Mouse (Mus musculus) neural tube, embryonic 10.5 days (tissue): Measurements from ENCODE around the gene Gm960.
"Not testable (repeated sequence)": the region's sequence is repeated elsewhere in the genome, so short reads cannot be mapped to it uniquely, and the experiment has no call there.

Source experiments
- DNase-seq: peaks from one replicate; pipeline ENCODE4 v3.0.0-alpha.2; 2017; ENCODE audit warnings: low spot score; ENCODE audit errors: extremely low spot score

Gene Gm960

DNA sequence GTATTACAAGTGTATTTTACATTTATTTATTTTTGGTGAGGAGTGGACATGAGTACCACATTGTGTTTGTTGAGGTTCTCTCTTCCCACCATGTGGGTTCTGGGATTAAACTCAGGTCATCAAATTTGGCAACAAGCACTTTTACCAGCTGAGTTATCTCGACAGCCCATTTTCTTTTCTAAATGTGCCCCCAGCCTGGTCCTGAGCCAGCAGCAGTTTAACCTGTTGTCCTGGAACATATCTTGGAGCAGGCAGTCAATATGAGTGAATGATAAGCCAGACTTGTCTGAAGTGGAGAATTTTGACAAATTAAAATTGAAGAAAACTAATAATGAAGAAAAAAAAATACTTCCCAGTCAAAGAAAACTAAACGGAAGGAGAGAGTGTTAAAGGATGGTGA, 102.4 kb downstream of the Gm960 start:
- DNase-seq, result no peak

DNA sequence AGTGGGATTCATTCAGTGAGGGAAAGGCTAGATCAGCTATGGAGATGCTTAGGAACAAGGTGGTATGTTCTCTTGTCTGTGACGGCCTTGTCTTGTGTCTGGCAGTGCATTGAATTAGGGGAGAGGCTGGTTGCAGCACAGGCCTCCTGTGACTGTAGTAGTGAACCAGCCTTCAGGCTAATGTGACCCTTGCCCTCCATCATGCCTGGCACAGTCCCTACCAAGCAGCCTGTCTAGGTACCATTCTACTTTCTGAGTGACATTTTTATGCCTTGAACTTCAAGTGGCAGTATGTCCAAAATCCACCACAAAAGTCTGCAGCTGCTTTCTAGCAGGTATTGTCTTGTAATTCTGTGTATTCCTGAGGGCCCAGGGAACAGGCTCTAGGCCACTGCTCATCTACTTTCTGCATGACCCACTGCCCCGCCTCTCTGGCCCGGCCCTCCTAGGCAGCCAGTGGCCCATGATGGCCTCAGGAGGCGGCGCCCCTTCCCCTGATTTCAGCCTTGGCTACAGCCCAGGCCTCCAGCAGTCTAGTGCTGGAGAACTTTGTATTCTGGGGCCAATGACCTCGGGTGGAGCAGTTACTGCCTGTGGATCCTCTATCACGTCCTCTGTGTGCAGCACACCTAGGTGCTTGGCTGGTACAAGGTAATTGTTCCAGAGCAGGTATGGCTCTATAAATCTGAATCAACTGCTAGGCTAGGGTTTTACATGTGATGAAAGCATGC, 104.5 kb downstream of the Gm960 start:
- no peak for DNase-seq

DNA sequence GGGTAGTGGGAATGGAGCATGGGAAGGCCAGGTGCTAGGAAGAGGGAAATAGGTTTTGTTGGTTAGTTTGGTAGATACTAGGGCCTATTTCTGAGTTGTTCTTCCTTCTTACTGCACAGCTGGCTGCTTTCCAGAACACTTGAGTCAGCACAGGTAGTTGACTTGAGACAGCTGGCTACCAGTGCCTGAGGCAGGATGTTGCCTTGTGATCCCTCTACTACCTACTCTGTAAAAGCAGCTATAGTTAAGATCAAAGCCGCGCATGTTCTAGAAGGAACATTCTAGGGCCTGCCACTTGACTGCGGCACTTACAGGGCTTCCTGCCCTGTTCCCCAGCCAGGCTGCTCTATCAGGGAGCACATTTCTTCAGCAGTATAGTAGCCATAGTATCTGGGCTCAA, 108.4 kb downstream of the Gm960 start:
- no peak for DNase-seq

DNA sequence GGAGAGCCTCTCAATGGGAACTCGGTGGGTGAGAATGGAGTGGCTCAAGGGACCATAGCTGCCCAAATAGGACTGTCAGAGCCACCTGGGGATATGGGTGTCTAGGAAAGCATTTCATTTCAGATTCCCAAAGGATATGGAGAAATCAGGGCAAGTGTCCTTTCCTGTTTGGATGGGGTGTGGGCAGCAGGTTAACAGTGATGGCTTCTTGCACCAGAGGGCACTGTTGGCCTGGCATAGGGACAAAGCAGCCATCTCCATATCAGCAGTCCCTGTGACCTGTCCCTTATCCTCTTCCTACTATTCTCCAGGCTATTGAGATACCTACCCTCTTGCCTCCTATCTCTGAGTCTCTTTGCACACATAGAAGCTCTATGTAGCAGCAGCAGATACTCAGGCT, 109.4 kb downstream of the Gm960 start:
- no peak for DNase-seq

DNA sequence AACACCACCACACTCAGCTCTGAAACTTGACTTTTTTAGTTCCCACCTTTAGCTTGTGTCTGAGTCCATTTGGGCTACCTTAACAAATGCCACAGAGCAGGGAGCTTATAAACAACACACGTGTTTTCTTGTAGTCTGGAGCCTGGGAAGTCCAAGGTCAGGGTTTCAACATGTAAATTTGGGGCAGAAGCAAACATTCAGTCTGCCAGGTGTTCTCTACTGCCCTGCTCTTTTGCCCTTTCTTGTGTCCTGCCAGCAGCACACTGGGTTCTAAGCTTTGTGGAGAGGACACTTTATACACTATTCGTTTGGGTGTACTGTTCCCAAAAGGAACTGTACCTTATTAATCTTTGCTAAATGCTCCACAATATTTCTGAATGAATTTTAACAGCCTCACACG, 110.0 kb downstream of the Gm960 start:
- no peak for DNase-seq

DNA sequence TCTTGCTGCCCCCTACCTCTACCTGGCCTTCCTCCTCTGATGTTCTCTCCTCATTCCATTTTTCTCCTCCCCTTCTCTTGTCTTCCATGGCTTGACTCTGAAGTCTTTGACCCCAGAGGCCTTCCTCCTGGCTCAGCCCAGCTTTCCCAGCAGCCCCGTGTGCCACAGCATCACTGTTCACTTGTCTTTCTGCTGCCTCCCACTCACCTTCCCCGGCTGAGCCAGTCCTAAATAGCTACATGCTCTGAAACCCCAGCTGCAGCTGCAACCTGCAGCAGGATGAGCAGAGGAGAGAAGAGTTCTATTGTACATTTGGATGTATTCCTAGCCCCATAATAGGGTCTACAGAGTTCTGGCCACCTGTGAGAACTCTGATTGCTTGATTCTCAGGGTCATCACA, 111.0 kb downstream of the Gm960 start:
- no peak for DNase-seq

DNA sequence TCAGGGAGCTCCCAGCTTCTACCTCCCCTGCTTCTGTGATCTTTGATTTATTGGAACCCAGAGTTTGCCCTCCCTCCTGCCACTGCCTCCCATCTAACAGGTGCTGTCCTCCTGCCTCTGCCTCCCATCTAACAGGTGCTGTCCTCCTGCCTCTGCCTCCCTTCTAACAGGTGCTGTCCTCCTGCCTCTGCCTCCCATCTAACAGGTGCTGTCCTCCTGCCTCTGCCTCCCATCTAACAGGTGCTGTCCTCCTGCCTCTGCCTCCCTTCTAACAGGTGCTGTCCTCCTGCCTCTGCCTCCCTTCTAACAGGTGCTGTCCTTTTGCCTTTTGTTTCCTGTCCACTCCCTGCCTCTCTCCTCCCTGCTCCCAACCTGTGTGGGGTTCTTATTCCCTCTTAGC, 111.7 kb downstream of the Gm960 start:
- DNase-seq, result not testable (repeated sequence)

DNA sequence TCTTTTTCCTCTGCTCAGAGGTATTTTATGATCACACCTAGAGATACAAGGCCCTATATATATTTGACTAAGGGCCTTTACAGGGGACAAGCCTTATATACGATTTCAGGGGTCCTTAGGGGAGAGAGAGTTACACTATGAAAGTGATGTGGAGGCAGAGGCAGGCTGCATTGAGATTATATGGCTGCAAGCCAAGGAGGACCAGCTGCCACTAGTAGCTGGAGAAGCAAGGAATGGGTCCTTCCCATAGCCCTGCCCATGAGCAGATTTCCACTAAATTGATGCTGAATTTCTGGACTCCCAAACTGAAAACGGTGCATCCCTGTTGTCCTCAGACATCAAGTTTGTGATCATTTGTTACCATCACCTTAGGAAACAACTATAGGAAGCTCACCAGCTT, 114.6 kb downstream of the Gm960 start:
- no peak for DNase-seq

DNA sequence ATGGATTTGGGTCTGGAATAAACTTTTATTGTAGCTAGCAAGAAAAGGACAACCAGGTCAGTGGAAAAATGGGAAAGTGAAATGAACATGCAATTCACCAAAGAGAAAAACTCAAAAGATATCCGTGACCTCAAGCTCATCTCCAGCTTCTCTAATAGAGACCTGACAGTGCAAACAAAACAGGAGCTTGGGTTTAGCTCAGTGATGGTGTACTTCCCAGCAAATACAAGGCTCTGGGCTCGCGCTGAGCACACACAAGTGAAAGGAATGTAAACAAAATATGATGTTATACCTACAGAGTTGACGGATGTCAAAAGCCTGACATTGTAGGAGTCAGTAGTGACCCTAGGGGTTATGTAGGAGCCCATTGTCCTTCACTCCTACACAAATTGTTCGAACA, 119.2 kb downstream of the Gm960 start:
- no peak for DNase-seq

DNA sequence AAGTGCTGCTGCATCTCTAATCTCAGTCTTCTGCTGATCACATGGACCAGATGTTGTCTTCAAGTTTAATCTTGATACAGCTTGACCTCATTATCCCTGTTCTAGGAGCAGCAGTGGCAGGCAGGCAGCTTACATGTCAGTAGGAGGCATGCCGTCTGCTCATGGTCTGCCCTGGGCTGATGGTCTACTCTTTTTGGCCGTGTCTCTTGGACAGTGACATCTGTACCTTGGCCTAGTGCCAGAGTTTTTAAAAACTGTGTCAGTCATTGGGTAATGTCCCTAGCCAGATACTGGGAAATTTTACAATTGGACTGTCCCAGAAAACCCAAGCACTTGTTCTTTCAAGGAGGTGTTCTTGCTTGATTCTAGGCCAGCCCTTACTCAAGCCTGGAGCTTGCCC, 119.7 kb downstream of the Gm960 start:
- no peak for DNase-seq
